Mouse (Mus musculus): Measurements from ENCODE around the gene Med24.

DNA sequence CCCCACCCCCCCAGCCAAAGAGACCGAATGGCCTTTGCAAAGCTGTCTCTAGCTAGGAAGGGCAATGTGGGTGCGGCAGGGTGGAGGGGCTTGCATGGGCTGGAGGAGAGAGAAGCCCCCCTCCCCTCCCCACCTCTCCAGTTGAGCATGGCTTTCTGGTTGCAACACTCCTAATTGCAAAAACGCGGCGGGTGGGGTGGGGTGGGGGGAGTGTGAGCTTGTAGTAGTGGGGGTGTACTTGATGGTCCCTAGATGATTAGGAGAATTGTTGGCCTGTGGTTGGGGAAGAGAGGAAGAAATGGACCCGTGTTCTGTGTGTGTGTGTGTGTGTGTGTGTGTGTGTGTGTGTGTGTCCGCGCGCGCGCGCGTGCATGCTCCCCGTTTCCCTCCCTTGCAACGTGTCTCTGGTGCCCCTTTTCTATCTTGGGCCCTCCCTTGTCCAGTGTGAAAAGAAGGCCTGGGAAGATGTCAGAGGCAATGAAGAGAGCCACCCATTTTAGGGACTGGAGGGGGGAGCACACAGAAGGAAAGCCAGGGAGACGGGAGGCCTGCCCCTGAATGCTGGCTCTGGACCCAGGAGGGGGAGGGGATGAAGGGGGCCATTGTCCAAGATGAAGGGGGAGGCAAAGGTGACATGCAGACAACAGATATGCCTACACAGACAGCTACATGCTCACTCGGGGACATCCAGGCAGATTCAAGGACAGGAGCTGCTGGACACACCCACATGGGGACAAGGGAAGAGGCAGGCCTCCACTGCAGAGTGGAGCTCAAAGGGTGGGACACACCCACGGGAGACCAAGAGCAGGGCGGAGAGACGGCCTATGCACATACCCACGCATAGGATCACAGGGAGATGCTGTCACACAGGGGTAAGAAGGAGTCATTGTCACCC lies 13.4 kb upstream of the Med24 start:
- no peak for TF ChIP-seq CTCF (conservative IDR thresholded peaks at IDR 0.05; ENCODE audit: low read length)
- no peak for TF ChIP-seq NANOG (IDR thresholded peaks at IDR 0.05; ENCODE audit: borderline replicate concordance, low read length)
- TF ChIP-seq POU5F1 (IDR thresholded peaks at IDR 0.05; ENCODE audit: borderline replicate concordance, low read length): no peak

Measured in E14TG2a.4 (cell line).